Mouse (Mus musculus) liver, embryonic 16.5 days (tissue): ENCODE data around the gene Phlpp1. TPM values are rescaled to one million over a fixed set of nuclear protein-coding genes. Genes with fewer than 3 reads are reported as not detected.

Experiments used
- ATAC-seq: fragments of 200-750 bp; cut with Nextera tagmentation; 2 replicates; pipeline ENCODE4 v1.8.0; 2017; ENCODE audit warnings: low read depth, mild to moderate bottlenecking, moderate number of reproducible peaks, moderate library complexity
- H3K27ac ChIP-seq: fragments of 300-500 bp; sonication (generic); 2 replicates; pipeline ENCODE4 v1.5.1; 2014; ENCODE audit warnings: mild to moderate bottlenecking, low read length
- H3K27me3 ChIP-seq: fragments of 300-500 bp; sonication (generic); 2 replicates; pipeline ENCODE4 v1.6.1; 2014; ENCODE audit warnings: low read depth, low read length, mixed read lengths; ENCODE audit not compliant: control insufficient read depth, insufficient read depth
- H3K36me3 ChIP-seq: fragments of 300-500 bp; sonication (generic); 2 replicates; pipeline ENCODE4 v1.6.1; 2014; ENCODE audit warnings: mild to moderate bottlenecking; ENCODE audit not compliant: control insufficient read depth, insufficient read depth
- H3K4me1 ChIP-seq: fragments of 300-500 bp; sonication (generic); 2 replicates; pipeline ENCODE4 v1.6.1; 2014; ENCODE audit warnings: low read depth, low read length, mixed read lengths; ENCODE audit not compliant: control insufficient read depth
- H3K4me2 ChIP-seq: fragments of 300-500 bp; sonication (generic); 2 replicates; pipeline ENCODE4 v1.6.1; 2014; ENCODE audit warnings: low read depth, low read length, mixed read lengths
- H3K4me3 ChIP-seq: fragments of 300-500 bp; sonication (generic); 2 replicates; pipeline ENCODE4 v1.5.1; 2014; ENCODE audit warnings: low read depth, mild to moderate bottlenecking, low read length
- H3K9ac ChIP-seq: fragments of 300-500 bp; sonication (generic); 2 replicates; pipeline ENCODE4 v1.6.1; 2014; ENCODE audit warnings: low read depth, low read length
- H3K9me3 ChIP-seq: fragments of 300-500 bp; sonication (generic); replicated peaks from 2 replicates; pipeline ENCODE4 v1.6.1; 2016; ENCODE audit warnings: low read length; ENCODE audit not compliant: control insufficient read depth
- whole genome bisulfite sequencing: fragments of 180-500 bp; shearing (Covaris S2); extraction: QIAGEN DNeasy Blood & Tissue Kit; methylation state at CpG from one replicate; pipeline ENCODE4 v1.1.7; 2014; ENCODE audit not compliant: insufficient replicate concordance; 5-methylcytosine and 5-hydroxymethylcytosine counted together
- polyA plus RNA-seq: library from polyadenylated mRNA; unstranded; fragments of >200 nt; fragmentation: Nextera tagmentation; extraction: Ambion mirVana; gene quantifications from 2 replicates; pipeline ENCODE4 v1.2.1, GENCODE M21; 2015

The Phlpp1 gene
- polyA plus RNA-seq, 1 experiment from 2014 or later: 0.94 TPM

DNA sequence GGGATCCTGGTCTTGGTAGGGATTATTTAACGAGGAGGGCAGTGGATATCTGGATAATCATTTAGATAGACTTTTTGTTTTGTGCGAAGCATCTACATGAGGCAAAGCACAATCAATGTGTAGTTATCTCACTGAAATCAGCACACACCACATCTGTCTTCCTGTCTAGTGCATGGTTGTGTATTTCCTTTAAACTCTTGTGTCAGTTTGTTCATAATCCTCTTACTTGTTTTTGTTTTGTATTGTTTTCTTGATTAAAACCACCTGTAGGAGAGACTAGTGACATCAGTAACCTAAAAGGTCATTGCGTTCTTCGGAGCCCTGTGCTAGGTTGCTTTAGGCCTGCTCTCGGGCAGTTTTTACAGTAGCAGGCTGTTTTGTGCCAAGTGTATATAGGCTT, 146.8 kb downstream of the Phlpp1 start:
- no peaks in the 10 kb centered on the region for H3K9me3 ChIP-seq
- ATAC-seq: no peak
- H3K4me3 ChIP-seq: no peak overlapping the region
- no peak overlapping the region for H3K27ac ChIP-seq
- H3K9ac ChIP-seq: no peak overlapping the region
- H3K36me3 ChIP-seq: no peaks in the 10 kb centered on the region
- H3K27me3 ChIP-seq: no peaks in the 10 kb centered on the region
- WGBS: 68% methylated on average over 5 of the region's 5 CpGs
- H3K4me2 ChIP-seq: no peak overlapping the region
- no peaks in the 10 kb centered on the region for H3K4me1 ChIP-seq

DNA sequence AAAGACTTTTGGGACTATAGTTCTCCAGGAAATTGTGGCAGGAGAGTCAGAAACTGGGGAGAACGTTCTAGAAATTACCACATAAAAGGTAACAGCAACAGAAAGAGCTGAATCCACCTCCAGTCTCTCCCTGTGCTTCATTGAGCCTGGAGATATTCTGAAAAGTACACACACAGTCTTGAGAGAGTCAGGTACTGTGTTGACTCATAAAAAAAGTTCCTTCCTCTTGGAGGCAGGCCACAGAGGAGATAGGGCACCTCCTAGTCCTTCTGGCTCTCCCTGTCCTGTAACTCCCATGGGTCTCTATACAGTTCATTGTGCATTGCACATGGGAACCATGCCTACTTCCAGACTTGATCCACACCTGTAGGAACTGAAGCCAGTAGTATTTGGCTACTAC, 149.0 kb downstream of the Phlpp1 start:
- H3K4me2 ChIP-seq: no peak overlapping the region
- no peak overlapping the region for H3K27ac ChIP-seq
- H3K9ac ChIP-seq: no peak overlapping the region
- no peaks in the 10 kb centered on the region for H3K27me3 ChIP-seq
- H3K4me3 ChIP-seq: no peak overlapping the region
- H3K4me1 ChIP-seq: no peaks in the 10 kb centered on the region
- H3K36me3 ChIP-seq: no peaks in the 10 kb centered on the region
- 54% methylated on average over 1 of the region's 1 CpGs for WGBS
- H3K9me3 ChIP-seq: no peaks in the 10 kb centered on the region
- ATAC-seq: no peak

GRCm38 (mm10) chr1:106321432-106322126, 150.0 kb downstream of the Phlpp1 start:
- Histone ChIP-seq H3K4me1 (no peaks in the 10 kb centered on the region), H3K4me3 (no peak overlapping the region), H3K4me2 (no peak overlapping the region), H3K27ac (no peak overlapping the region), H3K9me3 (no peaks in the 10 kb centered on the region), H3K27me3 (no peaks in the 10 kb centered on the region), H3K36me3 (no peaks in the 10 kb centered on the region), H3K9ac (no peak overlapping the region)
- ATAC-seq: no peak
- WGBS: 66% methylated on average over 8 of the region's 8 CpGs

- Histone ChIP-seq H3K4me2 (no peak overlapping the region), H3K9me3 (no peaks in the 10 kb centered on the region), H3K36me3 (no peaks in the 10 kb centered on the region), H3K27ac (no peak overlapping the region), H3K27me3 (no peaks in the 10 kb centered on the region), H3K9ac (no peak overlapping the region), H3K4me1 (no peaks in the 10 kb centered on the region), H3K4me3 (no peak overlapping the region)
- ATAC-seq: no peak
- 61% methylated on average over 2 of the region's 2 CpGs for WGBS
Observed at GRCm38 (mm10) chr1:106326691-106327090, 155.1 kb downstream of the Phlpp1 start.

- Histone ChIP-seq H3K9me3 (no peaks in the 10 kb centered on the region), H3K27me3 (no peaks in the 10 kb centered on the region), H3K27ac (no peak overlapping the region), H3K36me3 (no peaks in the 10 kb centered on the region), H3K4me2 (no peak overlapping the region), H3K4me3 (no peak overlapping the region), H3K4me1 (no peaks in the 10 kb centered on the region), H3K9ac (no peak overlapping the region)
- no peak for ATAC-seq
- 74% methylated on average over 3 of the region's 3 CpGs for WGBS
Observed at GRCm38 (mm10) chr1:106342100-106342499, 170.5 kb downstream of the Phlpp1 start.

DNA sequence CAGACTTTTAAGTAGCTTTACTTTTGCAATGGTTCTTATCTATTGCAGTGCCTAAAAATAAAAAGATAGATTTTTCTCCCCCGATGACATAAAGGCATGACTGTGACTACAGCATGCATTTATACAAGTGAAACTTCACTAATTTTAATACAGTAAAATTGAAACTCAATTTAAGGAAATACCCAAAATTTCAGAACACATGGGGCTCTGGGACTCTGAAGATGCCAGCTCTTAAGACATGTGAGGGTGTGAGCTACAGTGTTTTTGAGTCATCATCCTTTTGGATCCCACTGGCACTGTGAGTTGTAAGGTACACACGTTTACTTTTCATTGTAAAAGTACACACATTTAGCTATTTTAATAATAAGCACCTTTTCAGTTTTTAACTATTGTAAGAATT, 173.7 kb downstream of the Phlpp1 start:
- Histone ChIP-seq H3K4me3 (no peak overlapping the region), H3K4me2 (no peak overlapping the region), H3K4me1 (no peaks in the 10 kb centered on the region), H3K9me3 (no peaks in the 10 kb centered on the region), H3K36me3 (no peaks in the 10 kb centered on the region), H3K27me3 (no peaks in the 10 kb centered on the region), H3K27ac (no peak overlapping the region), H3K9ac (no peak overlapping the region)
- ATAC-seq: no peak
- 62% methylated on average over 2 of the region's 2 CpGs for WGBS

GRCm38 (mm10) chr1:106346776-106347175, 175.2 kb downstream of the Phlpp1 start:
- no peak overlapping the region for H3K4me2 ChIP-seq
- H3K36me3 ChIP-seq: no peaks in the 10 kb centered on the region
- H3K4me3 ChIP-seq: no peak overlapping the region
- H3K27ac ChIP-seq: no peak overlapping the region
- no peak overlapping the region for H3K9ac ChIP-seq
- ATAC-seq: no peak
- no peaks in the 10 kb centered on the region for H3K27me3 ChIP-seq
- 80% methylated on average over 3 of the region's 3 CpGs for WGBS
- H3K9me3 ChIP-seq: no peaks in the 10 kb centered on the region
- H3K4me1 ChIP-seq: no peaks in the 10 kb centered on the region

- Histone ChIP-seq H3K27ac (no peak overlapping the region), H3K4me1 (no peaks in the 10 kb centered on the region), H3K36me3 (no peaks in the 10 kb centered on the region), H3K4me2 (no peak overlapping the region), H3K9me3 (no peaks in the 10 kb centered on the region), H3K4me3 (no peak overlapping the region), H3K9ac (no peak overlapping the region), H3K27me3 (no peaks in the 10 kb centered on the region)
- no peak for ATAC-seq
- 83% methylated on average over 3 of the region's 3 CpGs for WGBS
Observed at GRCm38 (mm10) chr1:106349116-106349515, 177.6 kb downstream of the Phlpp1 start.

DNA sequence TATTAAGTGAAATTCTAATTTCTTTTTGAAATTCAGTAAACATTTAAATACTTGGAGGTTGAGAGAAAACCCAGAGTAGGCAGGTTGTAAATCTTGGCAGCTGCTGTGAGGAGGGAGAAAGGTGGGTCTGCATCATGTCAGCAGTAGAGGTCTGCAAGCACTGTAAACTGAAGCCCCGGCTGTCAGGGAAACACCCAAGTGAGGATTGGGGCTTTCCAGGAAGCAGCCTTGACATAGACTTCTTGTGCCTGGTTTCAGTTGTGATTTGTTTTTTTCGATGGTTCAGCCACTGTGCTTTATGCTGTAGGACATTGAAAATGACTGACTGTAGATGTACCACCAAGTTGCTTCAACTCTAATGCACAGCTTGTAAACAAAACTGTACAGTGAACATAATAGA, 180.0 kb downstream of the Phlpp1 start:
- Histone ChIP-seq H3K4me1 (no peaks in the 10 kb centered on the region), H3K9me3 (no peaks in the 10 kb centered on the region), H3K36me3 (no peaks in the 10 kb centered on the region), H3K27me3 (no peaks in the 10 kb centered on the region), H3K27ac (no peak overlapping the region), H3K4me3 (no peak overlapping the region), H3K9ac (no peak overlapping the region), H3K4me2 (no peak overlapping the region)
- ATAC-seq: no peak
- WGBS: 44% methylated on average over 2 of the region's 2 CpGs
